Mouse (Mus musculus) heart, embryonic 15.5 days (tissue): ENCODE measurements around the gene Gm7876. TPM values are rescaled to one million over a fixed set of nuclear protein-coding genes. Genes with fewer than 3 reads are reported as not detected.
"Not testable (repeated sequence)": the region's sequence is repeated elsewhere in the genome, so short reads cannot be mapped to it uniquely, and the experiment has no call there.

Experiments
- ATAC-seq: fragments of 200-750 bp; cut with Nextera tagmentation; replicated peaks from 2 replicates; pipeline ENCODE4 v1.8.0; 2017; ENCODE audit warnings: low read depth, moderate TSS enrichment; ENCODE audit not compliant: insufficient number of reproducible peaks, insufficient read depth, low FRiP score
- H3K27ac ChIP-seq: fragments of 300-500 bp; sonication (generic); 2 replicates; pipeline ENCODE4 v1.5.1; 2015; ENCODE audit warnings: mild to moderate bottlenecking, inconsistent platforms
- H3K27me3 ChIP-seq: fragments of 300-500 bp; sonication (generic); 2 replicates; pipeline ENCODE4 v1.6.1; 2015; ENCODE audit warnings: inconsistent platforms
- H3K36me3 ChIP-seq: fragments of 300-500 bp; sonication (generic); 2 replicates; pipeline ENCODE4 v1.6.1; 2015; ENCODE audit warnings: mild to moderate bottlenecking, inconsistent platforms
- H3K4me1 ChIP-seq: fragments of 300-500 bp; sonication (generic); replicated peaks from 2 replicates; pipeline ENCODE4 v1.6.1; 2015; ENCODE audit warnings: inconsistent platforms
- H3K4me2 ChIP-seq: fragments of 300-500 bp; sonication (generic); 2 replicates; pipeline ENCODE4 v1.6.1; 2015; ENCODE audit warnings: inconsistent platforms, mild to moderate bottlenecking, moderate library complexity
- H3K4me3 ChIP-seq: fragments of 300-500 bp; sonication (generic); 2 replicates; pipeline ENCODE4 v1.5.1; 2015; ENCODE audit warnings: mild to moderate bottlenecking, inconsistent platforms
- H3K9ac ChIP-seq: fragments of 300-500 bp; sonication (generic); 2 replicates; pipeline ENCODE4 v1.6.1; 2015; ENCODE audit warnings: mild to moderate bottlenecking, inconsistent platforms
- H3K9me3 ChIP-seq: fragments of 300-500 bp; sonication (generic); replicated peaks from 2 replicates; pipeline ENCODE4 v1.6.1; 2016; ENCODE audit warnings: inconsistent platforms
- WGBS: fragments of 180-500 bp; shearing (Covaris S2); methylation state at CpG from one replicate; pipeline ENCODE4 v1.1.7; 2015; ENCODE audit warnings: mixed read lengths; 5-methylcytosine and 5-hydroxymethylcytosine counted together
- polyA plus RNA-seq: library from polyadenylated mRNA; unstranded; fragments of >200 nt; fragmentation: Nextera tagmentation; extraction: Ambion mirVana; gene quantifications from 2 replicates; pipeline ENCODE4 v1.2.1, GENCODE M21; 2015

The Gm7876 gene
- not detected in 2 replicates for polyA plus RNA-seq

DNA sequence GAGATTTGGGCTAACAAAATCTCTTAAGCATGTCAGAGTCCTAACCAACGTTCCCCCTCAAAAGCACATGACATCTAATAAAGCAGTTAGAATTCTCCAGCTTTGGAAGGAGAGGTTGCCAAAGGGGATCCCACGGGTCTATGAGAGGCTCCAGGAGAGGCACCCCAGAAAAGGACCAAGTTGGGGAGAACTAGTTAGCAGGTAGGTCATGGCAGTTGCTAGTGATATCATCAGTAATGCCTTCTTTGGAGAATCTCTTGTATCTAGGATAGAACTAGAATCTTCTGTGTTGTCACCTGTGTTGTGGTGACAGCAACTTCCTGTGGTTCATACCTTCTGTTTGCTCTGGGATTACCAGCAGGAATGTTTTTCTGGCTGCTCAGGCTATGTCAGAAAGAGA lies at the start of gene Gm7876:
TSS of gene Gm7876 (plus strand) at position 301 of the 400 bp plus-strand sequence.
- 58% methylated on average over 1 of the region's 2 CpGs for WGBS

DNA sequence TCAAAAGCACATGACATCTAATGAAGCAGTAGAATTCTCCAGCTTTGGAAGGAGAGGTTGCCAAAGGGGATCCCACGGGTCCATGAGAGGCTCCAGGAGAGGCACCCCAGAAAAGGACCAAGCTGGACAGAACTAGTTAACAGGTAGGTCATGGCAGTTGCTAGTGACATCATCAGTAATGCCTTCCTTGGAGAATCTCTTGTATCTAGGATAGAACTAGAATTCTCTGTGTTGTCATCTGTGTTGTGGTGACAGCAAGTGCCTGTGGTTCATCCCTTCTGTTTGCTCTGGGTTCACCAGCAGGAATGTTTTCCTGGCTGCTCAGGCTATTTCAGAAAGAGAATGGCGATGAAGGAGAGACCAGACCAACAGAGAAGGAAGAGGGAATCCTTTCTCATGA lies 45.1 kb upstream of the Gm7876 start, which contains the start of gene Gm3239:
TSS of gene Gm3239 (plus strand) at position 301 of the 400 bp plus-strand sequence.
- not testable (repeated sequence) for H3K4me1 ChIP-seq, H3K27ac ChIP-seq, ATAC-seq, H3K9me3 ChIP-seq, H3K36me3 ChIP-seq, H3K9ac ChIP-seq, H3K27me3 ChIP-seq, H3K4me2 ChIP-seq, H3K4me3 ChIP-seq
- no CpG with 5 or more reads among the region's 2 CpGs for WGBS

More for the DNA sequence above, at the start of gene Gm7876:
- H3K27ac ChIP-seq, H3K4me3 ChIP-seq, H3K4me2 ChIP-seq, ATAC-seq, H3K9ac ChIP-seq, H3K36me3 ChIP-seq, H3K9me3 ChIP-seq, H3K4me1 ChIP-seq, H3K27me3 ChIP-seq: not testable (repeated sequence)

DNA sequence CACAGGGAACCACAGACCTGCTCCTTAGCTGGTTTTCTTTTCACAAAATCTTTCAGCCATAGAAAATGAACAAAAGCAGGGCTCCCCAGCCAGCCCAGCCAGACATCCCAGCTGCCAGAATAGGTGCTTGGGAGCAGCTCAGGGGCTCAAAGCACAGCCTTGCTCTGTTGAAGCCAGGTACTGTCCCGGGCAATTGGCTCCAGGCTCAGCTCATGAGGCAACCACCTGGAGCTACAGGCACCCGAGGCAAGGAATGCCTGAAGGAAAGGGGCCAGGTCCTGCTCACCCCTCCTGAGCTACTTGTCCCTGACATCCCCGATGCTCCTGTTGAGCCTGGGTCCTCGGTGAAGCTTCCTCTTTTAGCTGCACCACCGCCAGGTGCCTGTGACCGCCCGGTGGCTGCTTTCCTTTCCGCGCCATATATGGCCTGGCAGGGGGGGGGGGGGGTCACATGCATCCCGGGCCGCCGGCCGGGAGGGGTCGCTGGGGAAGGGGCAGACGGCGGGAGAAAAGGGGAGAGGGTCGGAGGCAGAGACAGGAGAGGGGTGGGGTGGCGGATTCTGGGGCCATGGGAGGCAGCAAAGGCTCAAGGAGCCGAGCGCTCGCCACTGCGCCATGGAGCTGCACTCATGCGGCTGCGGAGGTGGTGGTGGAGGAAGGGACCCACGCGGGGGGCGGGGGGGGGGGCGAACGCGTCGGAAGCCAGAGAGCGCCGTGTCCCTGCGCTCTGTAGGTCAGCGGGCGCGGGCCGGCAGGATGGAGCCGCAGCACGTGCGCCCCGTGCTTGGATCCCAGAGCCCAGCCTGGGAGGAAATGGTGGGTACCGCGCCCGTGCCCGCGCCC lies 17.2 kb downstream of the Gm7876 start, which contains the start of gene Gm3252:
TSS of gene Gm3252 (plus strand) at position 738 of the 843 bp plus-strand sequence.
- H3K4me3 ChIP-seq = peak within 1 kb of the TSS; percentile 30
- H3K27ac ChIP-seq, H3K36me3 ChIP-seq, H3K4me1 ChIP-seq, H3K9ac ChIP-seq, H3K9me3 ChIP-seq, ATAC-seq, H3K27me3 ChIP-seq: not testable (repeated sequence)
- peak within 1 kb of the TSS; percentile 51 for H3K4me2 ChIP-seq
- WGBS = 2% methylated on average over 18 of the region's 47 CpGs

Other genes starting within 250 kb of the Gm7876 start
- gene Gm3182, start 227.5 kb upstream of the Gm7876 start, polyA plus RNA-seq = not detected in 2 replicates
- gene Gm3047, start 153.8 kb upstream of the Gm7876 start, polyA plus RNA-seq = not detected in 2 replicates
- gene Gm8159, start 76.9 kb upstream of the Gm7876 start, polyA plus RNA-seq = not detected in 2 replicates
- gene Gm3239, start 45.0 kb upstream of the Gm7876 start, polyA plus RNA-seq = 0.20 and 0.28 TPM in 2 replicates
- 0.36 and 0.40 TPM in 2 replicates for gene Gm3252, start 17.5 kb downstream of the Gm7876 start, polyA plus RNA-seq
- 0.08 TPM in 1 of 2 replicates, not detected in the other for gene Gm9602, start 67.1 kb downstream of the Gm7876 start, polyA plus RNA-seq
- gene Gm3269, start 128.9 kb downstream of the Gm7876 start, polyA plus RNA-seq = not detected in 2 replicates
- gene Gm3264, start 146.3 kb downstream of the Gm7876 start, polyA plus RNA-seq = 1.0 and 1.1 TPM in 2 replicates
- not detected in 2 replicates for gene Gm3278, start 183.2 kb downstream of the Gm7876 start, polyA plus RNA-seq